9 mouse cellular contexts compared by ENCODE assay signal in genomic region chr2:32079191-32079725, GRCm38 (mm10). TPM values are rescaled to one million over a fixed set of nuclear protein-coding genes. Genes with fewer than 3 reads are reported as not detected.
DNase-seq lines count a peak whose midpoint lies in the region; ATAC-seq lines count a peak whose summit lies in the region.
"Had no signal": no experiment of that assay in that cellular context is flagged by ENCODE, and none has a peak within 500 bp of the region (broad histone marks: within the 10 kb centered on the region; RNA-seq: fewer than 3 reads in every experiment).

No protein-coding gene starts in this region.

- peaks cover 10% of the 10 kb centered on the region; the same call in 1 of the 2 replicates for H3K36me3 ChIP-seq in heart, embryonic 12.5 days
- peaks cover 58% of the 10 kb centered on the region for H3K36me3 ChIP-seq in liver, embryonic 12.5 days
- H3K36me3 ChIP-seq: embryonic facial prominence, embryonic 15.5 days had no signal

- ATAC-seq in heart, embryonic 12.5 days (ENCODE audit: insufficient number of reproducible peaks, low FRiP score) = no peak
- no peak for ATAC-seq in liver, embryonic 12.5 days

- peak overlapping the region; percentile 70 for H3K4me3 ChIP-seq in heart, embryonic 12.5 days
- peak overlapping the region; percentile 86 for H3K4me3 ChIP-seq in liver, embryonic 12.5 days
- H3K4me3 ChIP-seq: embryonic facial prominence, embryonic 15.5 days had no signal

- peak overlapping the region; percentile 100 for H3K4me2 ChIP-seq in heart, embryonic 12.5 days
- H3K4me2 ChIP-seq in liver, embryonic 12.5 days = peak overlapping the region; percentile 100
- H3K4me2 ChIP-seq: embryonic facial prominence, embryonic 15.5 days had no signal

- DNase-seq in heart, adult 8-10 months (ENCODE audit: low spot score) = no peak
- peak; percentile 27 to 40 for DNase-seq in thymus, adult 18-20 months
- DNase-seq in thymus, postnatal 0 days (ENCODE audit: low spot score) = no peak
- peak; percentile 46 for DNase-seq in thymus, postnatal 4 days
- DNase-seq in adipocyte (ENCODE audit: low spot score) = no peak
- no peak for DNase-seq in yolk sac, embryonic 10.5 days (ENCODE audit: low spot score)

- H3K9ac ChIP-seq in heart, embryonic 12.5 days = peak overlapping the region; percentile 93
- peak overlapping the region; percentile 29 for H3K9ac ChIP-seq in liver, embryonic 12.5 days
- H3K9ac ChIP-seq: embryonic facial prominence, embryonic 15.5 days had no signal

- H3K27ac ChIP-seq in heart, embryonic 12.5 days (ENCODE audit: poor library complexity, severe bottlenecking) = peak overlapping the region; percentile 88
- H3K27ac ChIP-seq in liver, embryonic 12.5 days = peak overlapping the region; percentile 74; the same call in 1 of the 2 replicates
- H3K27ac ChIP-seq: embryonic facial prominence, embryonic 15.5 days had no signal

- no peaks in the 10 kb centered on the region for H3K9me3 ChIP-seq in heart, embryonic 12.5 days (replicated peaks)
- no peaks in the 10 kb centered on the region for H3K9me3 ChIP-seq in liver, embryonic 12.5 days (replicated peaks)
- H3K9me3 ChIP-seq: embryonic facial prominence, embryonic 15.5 days had no signal

- H3K27me3 ChIP-seq in heart, embryonic 12.5 days (replicated peaks) = no peaks in the 10 kb centered on the region
- H3K27me3 ChIP-seq in liver, embryonic 12.5 days (replicated peaks) = no peaks in the 10 kb centered on the region

- 57% methylated on average over 14 of the region's 14 CpGs for WGBS in heart, embryonic 12.5 days
- 87% methylated on average over 14 of the region's 14 CpGs for WGBS in liver, embryonic 12.5 days (ENCODE audit: insufficient replicate concordance)

- H3K4me1 ChIP-seq in heart, embryonic 12.5 days (replicated peaks) = peaks cover 55% of the 10 kb centered on the region
- peaks cover 79% of the 10 kb centered on the region for H3K4me1 ChIP-seq in liver, embryonic 12.5 days

RNA-seq across cellular contexts. Expression of gene Fam78a, which starts 5.4 kb away (rescaled TPM):
- 48.1 and 50.7 TPM in 2 replicates for polyA plus RNA-seq in heart, embryonic 12.5 days (2016; fragmentation: Nextera tagmentation; extraction: Ambion mirVana)
- total RNA-seq in heart, adult 8-10 months (2022) = 10 to 100 TPM; 12.7 to 26.1 (median 16.3) TPM
- 57.5 and 68.6 TPM in 2 replicates for polyA plus RNA-seq in thymus, postnatal 0 days (2015; fragmentation: Nextera tagmentation; extraction: Ambion mirVana)
- 22.4 and 22.6 TPM in 2 replicates for polyA plus RNA-seq in liver, embryonic 12.5 days (2016; fragmentation: Nextera tagmentation; extraction: Ambion mirVana)

RNA-seq across cellular contexts. Expression of gene Plpp7, which starts 16.1 kb away (rescaled TPM):
- polyA plus RNA-seq in heart, embryonic 12.5 days (2016; fragmentation: Nextera tagmentation; extraction: Ambion mirVana) = 11.4 and 13.6 TPM in 2 replicates
- total RNA-seq in heart, adult 8-10 months (2022) = 10 to 100 TPM; 34.7 to 48.9 (median 42.6) TPM
- polyA plus RNA-seq in thymus, postnatal 0 days (2015; fragmentation: Nextera tagmentation; extraction: Ambion mirVana) = 0.91 and 1.0 TPM in 2 replicates
- polyA plus RNA-seq in liver, embryonic 12.5 days (2016; fragmentation: Nextera tagmentation; extraction: Ambion mirVana) = 3.0 and 3.4 TPM in 2 replicates

Comparison
In these comparisons a context has a peak if more than half of its experiments do, and no peak if none do; other contexts are left out.
1. DNase-seq: peak in thymus, adult 18-20 months (2 of 2) and thymus, postnatal 4 days (single experiment); none in heart, adult 8-10 months (single experiment), thymus, postnatal 0 days (single experiment), adipocyte (single experiment) and yolk sac, embryonic 10.5 days (single experiment).